Mouse (Mus musculus) heart, adult 11 months (tissue): Measurements from ENCODE around the gene Kmo.

Experiments used
- DNase-seq: peaks from one replicate; pipeline ENCODE4 v3.0.0; 2022

Gene Kmo

GRCm38 (mm10) chr1:175619814-175620431, at the start of gene Kmo:
Gene Kmo, plus strand, starts transcription at chr1:175620381.
- DNase-seq = peak; percentile 86

GRCm38 (mm10) chr1:175574129-175574528, 46.1 kb upstream of the Kmo start:
- peak; percentile 52 for DNase-seq

GRCm38 (mm10) chr1:175578425-175579096, 41.6 kb upstream of the Kmo start:
- DNase-seq = peak; percentile 39

- peak; percentile 77 for DNase-seq
Measured at GRCm38 (mm10) chr1:175579598-175580235, 40.5 kb upstream of the Kmo start.

- peak; percentile 46 for DNase-seq
Measured at GRCm38 (mm10) chr1:175580346-175580745, 39.8 kb upstream of the Kmo start.

- peak; percentile 18 for DNase-seq
Measured at GRCm38 (mm10) chr1:175582799-175583198, 37.4 kb upstream of the Kmo start.

- peak; percentile 67 for DNase-seq
Measured at GRCm38 (mm10) chr1:175585267-175585666, 34.9 kb upstream of the Kmo start.

- peak; percentile 70 for DNase-seq
Measured at GRCm38 (mm10) chr1:175586656-175587055, 33.5 kb upstream of the Kmo start.

- DNase-seq = peak; percentile 42
Measured at GRCm38 (mm10) chr1:175592832-175593231, 27.3 kb upstream of the Kmo start.

- peak; percentile 68 for DNase-seq
Measured at GRCm38 (mm10) chr1:175602231-175602630, 17.9 kb upstream of the Kmo start.

GRCm38 (mm10) chr1:175603390-175603789, 16.8 kb upstream of the Kmo start:
- peak; percentile 65 for DNase-seq

- DNase-seq = peak; percentile 58
Measured at GRCm38 (mm10) chr1:175607308-175607707, 12.9 kb upstream of the Kmo start.

GRCm38 (mm10) chr1:175607838-175608585, 12.2 kb upstream of the Kmo start:
- peak; percentile 65 for DNase-seq

- peak; percentile 24 for DNase-seq
Measured at GRCm38 (mm10) chr1:175608708-175609107, 11.5 kb upstream of the Kmo start.

- DNase-seq = peak; percentile 34
Measured at GRCm38 (mm10) chr1:175614992-175615391, 5.2 kb upstream of the Kmo start.

- DNase-seq = peak; percentile 37
Measured at GRCm38 (mm10) chr1:175623656-175624055, 3.5 kb downstream of the Kmo start.

GRCm38 (mm10) chr1:175625257-175625879, 5.2 kb downstream of the Kmo start, which contains the start of gene Fh1:
Gene Fh1, minus strand, starts transcription at chr1:175625635.
- DNase-seq = peak; percentile 100

GRCm38 (mm10) chr1:175625990-175626692, 6.0 kb downstream of the Kmo start:
- peak; percentile 82 for DNase-seq

GRCm38 (mm10) chr1:175629248-175629647, 9.1 kb downstream of the Kmo start:
- peak; percentile 9 for DNase-seq

- no peak for DNase-seq
Measured at GRCm38 (mm10) chr1:175630345-175630744, 10.2 kb downstream of the Kmo start.

- no peak for DNase-seq
Measured at GRCm38 (mm10) chr1:175631080-175631479, 10.9 kb downstream of the Kmo start.

GRCm38 (mm10) chr1:175631721-175632221, 11.6 kb downstream of the Kmo start:
- peak; percentile 46 for DNase-seq
